Mouse (Mus musculus): Measurements from ENCODE around the gene Fam173b. TPM values are rescaled to one million over a fixed set of nuclear protein-coding genes. Genes with fewer than 3 reads are reported as not detected.
"Not testable (repeated sequence)": the region's sequence is repeated elsewhere in the genome, so short reads cannot be mapped to it uniquely, and the experiment has no call there.

The Fam173b gene
- polyA plus RNA-seq, 1 experiment, result 9.7 TPM

GRCm38 (mm10) chr15:31568581-31568996 lies 33.1 kb upstream of the Fam173b start:
- no peaks in the 10 kb centered on the region; the same call in 1 of the 2 replicates for H3K4me1 ChIP-seq (ENCODE audit: control insufficient read depth, insufficient read depth, low read length)
- H3K4me3 ChIP-seq (ENCODE audit: insufficient read depth, low read length), result no peak overlapping the region
- TF ChIP-seq POLR2A (IDR thresholded peaks at IDR 0.05; ENCODE audit: low read depth, low read length) (no peak), CTCF (IDR thresholded peaks at IDR 0.05; ENCODE audit: borderline replicate concordance, insufficient read depth, low read length) (no peak)
- H3K27ac ChIP-seq (ENCODE audit: insufficient read depth, low read length), result no peak overlapping the region

- no peak overlapping the region for H3K4me3 ChIP-seq (ENCODE audit: insufficient read depth, low read length)
- H3K4me1 ChIP-seq (ENCODE audit: control insufficient read depth, insufficient read depth, low read length), result no peaks in the 10 kb centered on the region; the same call in 1 of the 2 replicates
- no peak overlapping the region for H3K27ac ChIP-seq (ENCODE audit: insufficient read depth, low read length)
- TF ChIP-seq CTCF (IDR thresholded peaks at IDR 0.05; ENCODE audit: borderline replicate concordance, insufficient read depth, low read length) (no peak), POLR2A (IDR thresholded peaks at IDR 0.05; ENCODE audit: low read depth, low read length) (no peak)
These were observed 32.2 kb upstream of the Fam173b start for GRCm38 (mm10) chr15:31569325-31570022.

- Histone ChIP-seq H3K4me3 (ENCODE audit: insufficient read depth, low read length) (no peak overlapping the region), H3K27ac (ENCODE audit: insufficient read depth, low read length) (no peak overlapping the region), H3K4me1 (ENCODE audit: control insufficient read depth, insufficient read depth, low read length) (no peaks in the 10 kb centered on the region; the same call in 1 of the 2 replicates)
- TF ChIP-seq POLR2A (IDR thresholded peaks at IDR 0.05; ENCODE audit: low read depth, low read length) (no peak), CTCF (IDR thresholded peaks at IDR 0.05; ENCODE audit: borderline replicate concordance, insufficient read depth, low read length) (no peak)
These were observed 30.7 kb upstream of the Fam173b start for GRCm38 (mm10) chr15:31570959-31571358.

- Histone ChIP-seq H3K4me3 (ENCODE audit: insufficient read depth, low read length) (no peak overlapping the region), H3K4me1 (ENCODE audit: control insufficient read depth, insufficient read depth, low read length) (no peaks in the 10 kb centered on the region; the same call in 1 of the 2 replicates), H3K27ac (ENCODE audit: insufficient read depth, low read length) (no peak overlapping the region)
- no peak for TF ChIP-seq CTCF (IDR thresholded peaks at IDR 0.05; ENCODE audit: borderline replicate concordance, insufficient read depth, low read length)
- no peak for TF ChIP-seq POLR2A (IDR thresholded peaks at IDR 0.05; ENCODE audit: low read depth, low read length)
These were observed 29.5 kb upstream of the Fam173b start for GRCm38 (mm10) chr15:31571906-31572722.

- Histone ChIP-seq H3K27ac (ENCODE audit: insufficient read depth, low read length) (no peak overlapping the region), H3K4me3 (ENCODE audit: insufficient read depth, low read length) (no peak overlapping the region), H3K4me1 (ENCODE audit: control insufficient read depth, insufficient read depth, low read length) (no peaks in the 10 kb centered on the region; the same call in 1 of the 2 replicates)
- TF ChIP-seq CTCF (IDR thresholded peaks at IDR 0.05; ENCODE audit: borderline replicate concordance, insufficient read depth, low read length), result no peak
- no peak for TF ChIP-seq POLR2A (IDR thresholded peaks at IDR 0.05; ENCODE audit: low read depth, low read length)
These were observed 28.4 kb upstream of the Fam173b start for GRCm38 (mm10) chr15:31573287-31573686.

- Histone ChIP-seq H3K27ac (ENCODE audit: insufficient read depth, low read length) (no peak overlapping the region), H3K4me3 (ENCODE audit: insufficient read depth, low read length) (no peak overlapping the region), H3K4me1 (ENCODE audit: control insufficient read depth, insufficient read depth, low read length) (no peaks in the 10 kb centered on the region)
- TF ChIP-seq POLR2A (IDR thresholded peaks at IDR 0.05; ENCODE audit: low read depth, low read length) (no peak), CTCF (IDR thresholded peaks at IDR 0.05; ENCODE audit: borderline replicate concordance, insufficient read depth, low read length) (no peak)
These were observed 28.0 kb upstream of the Fam173b start for GRCm38 (mm10) chr15:31573692-31574091.

- Histone ChIP-seq H3K27ac (ENCODE audit: insufficient read depth, low read length) (no peak overlapping the region), H3K4me1 (ENCODE audit: control insufficient read depth, insufficient read depth, low read length) (no peaks in the 10 kb centered on the region), H3K4me3 (ENCODE audit: insufficient read depth, low read length) (no peak overlapping the region)
- TF ChIP-seq POLR2A (IDR thresholded peaks at IDR 0.05; ENCODE audit: low read depth, low read length) (no peak), CTCF (IDR thresholded peaks at IDR 0.05; ENCODE audit: borderline replicate concordance, insufficient read depth, low read length) (no peak)
These were observed 25.6 kb upstream of the Fam173b start for GRCm38 (mm10) chr15:31576076-31576475.

- not testable (repeated sequence) for H3K27ac ChIP-seq (ENCODE audit: insufficient read depth, low read length); H3K4me3 ChIP-seq (ENCODE audit: insufficient read depth, low read length); H3K4me1 ChIP-seq (ENCODE audit: control insufficient read depth, insufficient read depth, low read length)
These were observed 20.6 kb upstream of the Fam173b start for GRCm38 (mm10) chr15:31581086-31581485.

GRCm38 (mm10) chr15:31583304-31584085 lies 18.2 kb upstream of the Fam173b start:
- Histone ChIP-seq H3K4me1 (ENCODE audit: control insufficient read depth, insufficient read depth, low read length) (no peaks in the 10 kb centered on the region), H3K4me3 (ENCODE audit: insufficient read depth, low read length) (no peak overlapping the region), H3K27ac (ENCODE audit: insufficient read depth, low read length) (no peak overlapping the region)
- TF ChIP-seq POLR2A (IDR thresholded peaks at IDR 0.05; ENCODE audit: low read depth, low read length) (no peak), CTCF (IDR thresholded peaks at IDR 0.05; ENCODE audit: borderline replicate concordance, insufficient read depth, low read length) (no peak)
